Mouse (Mus musculus): ENCODE data around the gene Gramd1b. TPM values are rescaled to one million over a fixed set of nuclear protein-coding genes. Genes with fewer than 3 reads are reported as not detected.

Gramd1b gene
- polyA plus RNA-seq, 1 experiment from 2014 or later, result 4.9 TPM

DNA sequence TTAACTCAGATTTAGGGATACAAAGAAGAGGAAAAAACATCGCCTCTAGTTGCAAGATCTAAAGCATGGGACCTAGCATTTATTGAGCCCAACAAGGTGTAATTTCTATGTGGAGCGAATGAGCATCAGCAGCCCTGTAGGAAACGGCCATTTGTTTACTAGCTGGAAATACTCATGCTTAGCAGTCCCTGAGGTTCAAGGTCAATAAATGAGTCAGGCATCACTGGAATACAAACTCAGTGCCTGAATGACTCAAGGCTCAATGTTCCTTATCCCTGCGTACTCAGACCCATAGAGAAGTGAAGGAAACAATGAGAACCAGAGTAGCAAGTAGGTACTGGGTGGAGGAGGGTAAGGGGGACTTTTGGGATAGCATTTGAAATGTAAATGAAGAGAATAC lies 25.2 kb upstream of the Gramd1b start:
- H3K4me3 ChIP-seq (ENCODE audit: low read length), result no peak overlapping the region
- ATAC-seq, result no peak
- WGBS, result 70% methylated on average over 4 of the region's 4 CpGs

DNA sequence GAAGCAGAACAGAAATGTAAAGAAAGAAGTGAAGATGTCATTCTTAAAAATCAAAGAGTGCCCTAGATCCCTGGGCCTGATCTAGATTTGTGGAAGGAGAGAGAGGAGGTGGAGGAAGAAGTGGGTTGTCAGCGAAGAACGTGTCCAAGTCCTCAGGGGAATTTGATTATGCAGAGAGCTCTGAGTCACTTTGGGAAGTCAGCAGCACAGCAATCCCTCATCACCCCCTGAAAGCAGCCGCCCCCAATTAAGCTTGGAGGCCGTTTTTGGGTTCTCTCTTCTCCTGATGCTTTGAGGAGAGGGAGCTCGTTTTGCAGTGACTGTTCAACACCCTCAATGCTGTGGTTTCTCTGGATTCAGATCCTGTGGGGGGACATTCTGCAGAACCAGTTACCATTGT lies 24.1 kb upstream of the Gramd1b start:
- H3K4me1 ChIP-seq (ENCODE audit: control insufficient read depth, insufficient read depth, low read length), result no peaks in the 10 kb centered on the region
- H3K27ac ChIP-seq (ENCODE audit: low read length), result no peak overlapping the region
- no peak overlapping the region for H3K4me3 ChIP-seq (ENCODE audit: low read length)
- H3K9ac ChIP-seq (ENCODE audit: low read depth, low read length), result no peak overlapping the region
- no peaks in the 10 kb centered on the region for H3K9me3 ChIP-seq (ENCODE audit: control insufficient read depth, low read length)
- H3K27me3 ChIP-seq (replicated peaks; ENCODE audit: control insufficient read depth, insufficient read depth, low read length), result no peaks in the 10 kb centered on the region
- no peak for ATAC-seq
- no peak overlapping the region for H3K4me2 ChIP-seq (ENCODE audit: low read depth, low read length)
- no peaks in the 10 kb centered on the region for H3K36me3 ChIP-seq (ENCODE audit: control insufficient read depth, insufficient read depth, low read length)
- 61% methylated on average over 5 of the region's 5 CpGs for WGBS

More for the DNA sequence above, 25.2 kb upstream of the Gramd1b start:
- Histone ChIP-seq H3K4me1 (ENCODE audit: control insufficient read depth, insufficient read depth, low read length) (no peaks in the 10 kb centered on the region), H3K27ac (ENCODE audit: low read length) (no peak overlapping the region), H3K36me3 (ENCODE audit: control insufficient read depth, insufficient read depth, low read length) (no peaks in the 10 kb centered on the region), H3K4me2 (ENCODE audit: low read depth, low read length) (no peak overlapping the region), H3K9me3 (ENCODE audit: control insufficient read depth, low read length) (no peaks in the 10 kb centered on the region), H3K9ac (ENCODE audit: low read depth, low read length) (no peak overlapping the region), H3K27me3 (replicated peaks; ENCODE audit: control insufficient read depth, insufficient read depth, low read length) (no peaks in the 10 kb centered on the region)

DNA sequence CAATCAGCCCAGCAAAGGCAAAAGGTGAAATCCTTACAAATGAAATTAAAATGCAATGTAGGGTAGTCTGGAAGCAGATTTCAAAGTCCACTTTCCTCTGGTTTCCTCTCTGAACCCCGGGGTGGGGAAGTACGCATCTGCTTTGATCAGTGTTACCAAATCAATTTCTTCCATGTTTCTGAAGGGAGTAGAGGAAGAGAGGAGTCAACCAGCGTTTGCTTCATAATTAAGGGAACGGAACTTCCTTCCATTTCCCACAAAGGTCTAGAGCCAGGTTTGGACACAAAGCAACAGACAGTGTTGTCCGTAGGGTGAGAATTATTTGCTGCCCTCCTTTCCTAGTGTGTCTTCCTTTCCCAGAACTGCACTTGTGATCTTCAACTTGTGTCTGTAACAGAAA lies 16.7 kb upstream of the Gramd1b start:
- no peaks in the 10 kb centered on the region for H3K4me1 ChIP-seq (ENCODE audit: control insufficient read depth, insufficient read depth, low read length)
- no peak for ATAC-seq
- H3K27ac ChIP-seq (ENCODE audit: low read length), result no peak overlapping the region
- no peaks in the 10 kb centered on the region for H3K36me3 ChIP-seq (ENCODE audit: control insufficient read depth, insufficient read depth, low read length)
- no peaks in the 10 kb centered on the region for H3K27me3 ChIP-seq (replicated peaks; ENCODE audit: control insufficient read depth, insufficient read depth, low read length)
- 83% methylated on average over 5 of the region's 5 CpGs for WGBS
- no peak overlapping the region for H3K4me2 ChIP-seq (ENCODE audit: low read depth, low read length)
- no peak overlapping the region for H3K4me3 ChIP-seq (ENCODE audit: low read length)
- H3K9me3 ChIP-seq (ENCODE audit: control insufficient read depth, low read length), result no peaks in the 10 kb centered on the region
- H3K9ac ChIP-seq (ENCODE audit: low read depth, low read length), result no peak overlapping the region

DNA sequence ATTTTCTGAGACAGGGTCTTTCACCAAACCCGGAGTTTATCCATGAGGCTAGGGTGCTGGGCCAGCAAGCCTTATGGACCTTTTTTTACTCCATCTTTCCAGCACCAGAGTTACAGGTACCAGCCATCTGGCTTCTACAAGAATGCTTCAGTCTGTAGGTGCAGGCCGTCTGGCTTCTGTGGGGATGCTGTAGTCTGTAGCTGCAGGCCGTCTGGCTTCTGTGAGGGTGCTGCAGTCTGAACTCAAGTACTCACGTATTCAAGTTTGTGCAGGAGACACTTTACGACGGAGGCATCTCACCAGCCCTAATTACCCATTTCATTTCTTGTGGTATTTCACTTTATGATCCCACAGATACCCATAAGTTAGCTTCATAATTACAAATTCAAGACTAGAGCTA lies 14.0 kb upstream of the Gramd1b start:
- Histone ChIP-seq H3K27ac (ENCODE audit: low read length) (no peak overlapping the region), H3K36me3 (ENCODE audit: control insufficient read depth, insufficient read depth, low read length) (no peaks in the 10 kb centered on the region), H3K4me1 (ENCODE audit: control insufficient read depth, insufficient read depth, low read length) (no peaks in the 10 kb centered on the region), H3K4me2 (ENCODE audit: low read depth, low read length) (no peak overlapping the region), H3K9ac (ENCODE audit: low read depth, low read length) (no peak overlapping the region), H3K9me3 (ENCODE audit: control insufficient read depth, low read length) (no peaks in the 10 kb centered on the region), H3K27me3 (replicated peaks; ENCODE audit: control insufficient read depth, insufficient read depth, low read length) (no peaks in the 10 kb centered on the region), H3K4me3 (ENCODE audit: low read length) (no peak overlapping the region)
- ATAC-seq, result no peak
- WGBS, result 75% methylated on average over 6 of the region's 6 CpGs

DNA sequence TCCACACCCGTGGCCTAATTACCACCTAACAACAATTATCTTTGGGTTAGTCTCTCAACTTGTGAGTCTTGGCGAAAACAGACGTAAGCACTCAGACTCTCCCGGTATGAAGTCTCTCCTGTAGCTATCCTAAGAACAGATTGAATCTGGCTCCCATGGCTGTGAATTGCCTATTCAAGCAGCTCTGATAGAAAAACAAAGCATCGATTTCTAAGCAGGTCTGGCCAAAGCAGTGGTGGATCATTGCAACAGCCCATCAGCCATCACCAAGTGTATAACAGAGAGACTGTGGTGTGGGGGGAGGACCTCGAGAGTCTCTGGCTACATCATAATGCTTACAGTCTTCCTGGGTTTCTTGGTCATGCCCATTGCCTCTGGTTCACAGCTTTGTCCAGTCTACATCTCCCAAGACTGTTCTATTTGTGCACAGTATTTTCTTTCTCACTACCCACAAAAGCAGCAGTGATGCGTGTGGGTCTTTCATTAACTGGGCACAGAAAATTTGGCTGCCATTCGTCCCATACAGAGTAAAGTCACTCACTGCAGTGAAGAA lies 8.5 kb upstream of the Gramd1b start:
- Histone ChIP-seq H3K9me3 (ENCODE audit: control insufficient read depth, low read length) (no peaks in the 10 kb centered on the region), H3K27ac (ENCODE audit: low read length) (no peak overlapping the region), H3K4me3 (ENCODE audit: low read length) (no peak overlapping the region), H3K4me1 (ENCODE audit: control insufficient read depth, insufficient read depth, low read length) (no peaks in the 10 kb centered on the region), H3K36me3 (ENCODE audit: control insufficient read depth, insufficient read depth, low read length) (no peaks in the 10 kb centered on the region), H3K9ac (ENCODE audit: low read depth, low read length) (no peak overlapping the region), H3K4me2 (ENCODE audit: low read depth, low read length) (no peak overlapping the region), H3K27me3 (replicated peaks; ENCODE audit: control insufficient read depth, insufficient read depth, low read length) (no peaks in the 10 kb centered on the region)
- ATAC-seq, result no peak
- 73% methylated on average over 8 of the region's 8 CpGs for WGBS

DNA sequence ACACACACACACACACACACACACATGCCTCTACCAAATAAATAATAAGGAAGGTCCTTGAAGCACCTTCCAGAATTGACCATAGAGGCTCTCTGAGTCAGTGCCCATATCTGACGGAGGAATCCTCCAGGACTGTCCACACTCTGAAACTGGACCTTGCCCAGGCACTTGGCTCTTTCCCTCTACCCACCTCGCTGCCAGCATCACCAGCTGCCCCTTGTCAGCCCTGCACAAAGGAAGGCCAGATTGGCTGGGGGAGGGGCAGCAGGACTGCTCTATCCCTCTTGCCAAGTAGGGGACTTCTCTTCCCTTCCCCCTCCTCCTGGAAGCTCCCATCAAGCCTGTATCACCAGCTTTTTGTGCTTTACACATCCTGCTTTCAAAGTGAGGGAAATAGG lies 6.5 kb upstream of the Gramd1b start:
- ATAC-seq, result no peak
- H3K27me3 ChIP-seq (replicated peaks; ENCODE audit: control insufficient read depth, insufficient read depth, low read length), result no peaks in the 10 kb centered on the region
- no peak overlapping the region for H3K4me3 ChIP-seq (ENCODE audit: low read length)
- no peaks in the 10 kb centered on the region for H3K4me1 ChIP-seq (ENCODE audit: control insufficient read depth, insufficient read depth, low read length)
- H3K9ac ChIP-seq (ENCODE audit: low read depth, low read length), result no peak overlapping the region
- H3K27ac ChIP-seq (ENCODE audit: low read length), result no peak overlapping the region
- no peaks in the 10 kb centered on the region for H3K36me3 ChIP-seq (ENCODE audit: control insufficient read depth, insufficient read depth, low read length)
- H3K4me2 ChIP-seq (ENCODE audit: low read depth, low read length), result no peak overlapping the region
- WGBS, result 35% methylated on average over 2 of the region's 2 CpGs
- no peaks in the 10 kb centered on the region for H3K9me3 ChIP-seq (ENCODE audit: control insufficient read depth, low read length)

DNA sequence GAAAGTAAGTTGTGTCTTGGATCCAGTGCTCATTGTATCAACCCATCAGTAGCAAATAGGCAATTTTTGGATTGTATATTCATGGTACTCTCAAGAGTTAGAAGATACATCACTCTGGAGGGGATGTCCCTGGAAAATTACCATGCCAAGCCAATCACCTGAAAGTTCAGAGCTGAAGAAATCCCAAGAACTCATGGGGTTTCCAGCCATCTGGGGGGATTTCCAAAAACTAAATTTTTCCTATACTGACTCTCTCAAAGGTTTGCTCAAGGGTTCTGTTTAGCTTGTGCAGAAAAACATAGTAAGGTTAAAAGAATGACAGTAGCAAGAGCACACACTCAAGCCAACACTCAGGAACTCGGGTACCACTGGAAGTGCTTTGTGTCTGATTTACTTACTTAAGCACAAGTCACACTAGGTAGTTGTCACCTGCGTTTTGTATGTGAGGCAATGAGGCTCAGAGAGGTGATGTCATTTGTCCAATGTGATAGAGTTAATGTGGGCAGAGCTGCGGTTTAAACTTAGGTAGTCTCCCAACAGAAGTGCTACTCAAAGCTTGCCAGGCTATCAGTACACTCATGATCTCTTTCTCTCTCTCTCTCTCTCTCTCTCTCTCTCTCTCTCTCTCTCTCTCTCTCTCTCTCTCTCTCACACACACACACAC lies 6.0 kb upstream of the Gramd1b start:
- WGBS, result 84% methylated on average over 3 of the region's 3 CpGs

DNA sequence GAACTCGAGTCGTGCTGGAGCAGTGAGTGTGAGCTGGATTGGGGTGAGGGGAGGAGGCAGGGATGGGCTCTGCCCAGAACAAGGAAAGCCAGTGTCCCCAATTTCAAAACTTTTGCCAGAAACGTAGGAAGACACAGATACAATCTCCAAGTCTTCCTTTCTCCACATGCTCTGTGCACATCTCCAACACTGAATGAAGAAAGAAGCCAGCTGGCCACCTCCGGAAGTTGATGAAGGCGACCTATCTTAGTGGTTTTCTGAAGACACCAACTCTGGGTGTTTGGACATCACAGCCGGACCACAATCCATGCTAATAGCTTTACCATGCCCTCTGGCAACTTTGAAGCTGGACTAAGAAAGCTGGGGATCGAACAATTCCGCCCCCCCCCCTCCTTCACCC lies 647 bp downstream of the Gramd1b start:
- peak overlapping the region; percentile 49 for H3K4me3 ChIP-seq (ENCODE audit: low read length)
- no peak overlapping the region for H3K27ac ChIP-seq (ENCODE audit: low read length)
- H3K36me3 ChIP-seq (ENCODE audit: control insufficient read depth, insufficient read depth, low read length), result no peaks in the 10 kb centered on the region
- no peaks in the 10 kb centered on the region for H3K9me3 ChIP-seq (ENCODE audit: control insufficient read depth, low read length)
- WGBS, result 51% methylated on average over 8 of the region's 8 CpGs
- ATAC-seq, result no peak
- H3K27me3 ChIP-seq (replicated peaks; ENCODE audit: control insufficient read depth, insufficient read depth, low read length), result peaks cover 16% of the 10 kb centered on the region
- H3K4me1 ChIP-seq (ENCODE audit: control insufficient read depth, insufficient read depth, low read length), result peaks cover 5% of the 10 kb centered on the region; the same call in 1 of the 2 replicates
- peak overlapping the region; percentile 34; the same call in 1 of the 2 replicates for H3K9ac ChIP-seq (ENCODE audit: low read depth, low read length)
- peak overlapping the region; percentile 80 for H3K4me2 ChIP-seq (ENCODE audit: low read depth, low read length)

More for the DNA sequence above, 6.0 kb upstream of the Gramd1b start:
- Histone ChIP-seq H3K4me3 (ENCODE audit: low read length) (no peak overlapping the region), H3K9ac (ENCODE audit: low read depth, low read length) (no peak overlapping the region), H3K27me3 (replicated peaks; ENCODE audit: control insufficient read depth, insufficient read depth, low read length) (no peaks in the 10 kb centered on the region), H3K4me2 (ENCODE audit: low read depth, low read length) (no peak overlapping the region), H3K27ac (ENCODE audit: low read length) (no peak overlapping the region), H3K36me3 (ENCODE audit: control insufficient read depth, insufficient read depth, low read length) (no peaks in the 10 kb centered on the region), H3K4me1 (ENCODE audit: control insufficient read depth, insufficient read depth, low read length) (no peaks in the 10 kb centered on the region), H3K9me3 (ENCODE audit: control insufficient read depth, low read length) (no peaks in the 10 kb centered on the region)
- ATAC-seq, result no peak

DNA sequence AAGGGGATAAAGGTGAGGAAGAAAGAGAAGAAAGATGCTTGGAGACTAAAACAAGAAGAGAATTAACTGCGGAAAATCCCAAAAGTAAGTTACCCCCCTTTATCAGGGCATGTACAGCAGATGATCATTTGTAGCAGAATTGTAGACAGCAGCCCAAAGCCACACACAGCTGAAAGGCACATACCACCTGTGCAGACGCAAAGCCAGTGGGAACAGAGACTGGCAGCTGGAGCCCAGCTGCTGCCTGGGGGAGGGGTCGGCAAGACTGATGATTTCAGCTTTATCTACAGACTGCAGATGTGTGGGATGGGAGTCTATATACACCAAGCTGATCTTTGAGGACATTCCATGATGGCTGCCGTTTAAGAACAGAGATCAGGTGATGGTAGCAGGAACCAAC lies 2.5 kb downstream of the Gramd1b start:
- Histone ChIP-seq H3K36me3 (ENCODE audit: control insufficient read depth, insufficient read depth, low read length) (no peaks in the 10 kb centered on the region), H3K4me1 (ENCODE audit: control insufficient read depth, insufficient read depth, low read length) (peaks cover 5% of the 10 kb centered on the region; the same call in 1 of the 2 replicates), H3K9me3 (ENCODE audit: control insufficient read depth, low read length) (no peaks in the 10 kb centered on the region), H3K4me3 (ENCODE audit: low read length) (no peak overlapping the region), H3K4me2 (ENCODE audit: low read depth, low read length) (no peak overlapping the region), H3K27ac (ENCODE audit: low read length) (no peak overlapping the region), H3K27me3 (replicated peaks; ENCODE audit: control insufficient read depth, insufficient read depth, low read length) (peaks cover 16% of the 10 kb centered on the region), H3K9ac (ENCODE audit: low read depth, low read length) (no peak overlapping the region)
- 66% methylated on average over 4 of the region's 4 CpGs for WGBS
- ATAC-seq, result no peak

DNA sequence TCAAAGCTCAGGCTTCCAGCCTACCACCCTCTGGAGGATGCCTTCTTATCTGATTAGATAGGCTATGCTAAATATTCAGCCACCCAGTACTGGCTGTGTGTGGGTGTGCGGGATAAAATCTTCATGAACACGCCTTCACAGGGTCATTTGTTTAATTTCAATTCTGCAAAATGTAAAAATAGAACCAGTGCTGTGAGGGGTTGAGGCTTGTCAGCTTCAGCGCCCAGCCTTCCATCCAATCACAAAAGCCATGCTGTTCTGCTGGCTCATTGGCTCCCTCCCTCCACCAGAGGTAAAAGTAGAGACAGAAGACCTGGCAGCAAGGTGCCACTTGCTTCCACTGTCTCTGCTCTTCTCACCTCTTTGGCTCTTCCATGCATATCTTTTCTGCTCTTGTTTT lies 4.3 kb downstream of the Gramd1b start:
- 49% methylated on average over 3 of the region's 3 CpGs for WGBS
- peaks cover 16% of the 10 kb centered on the region for H3K27me3 ChIP-seq (replicated peaks; ENCODE audit: control insufficient read depth, insufficient read depth, low read length)

More for the DNA sequence above, 4.3 kb downstream of the Gramd1b start:
- no peak for ATAC-seq
- peaks cover 5% of the 10 kb centered on the region; the same call in 1 of the 2 replicates for H3K4me1 ChIP-seq (ENCODE audit: control insufficient read depth, insufficient read depth, low read length)
- H3K9ac ChIP-seq (ENCODE audit: low read depth, low read length), result no peak overlapping the region
- no peaks in the 10 kb centered on the region for H3K36me3 ChIP-seq (ENCODE audit: control insufficient read depth, insufficient read depth, low read length)
- no peaks in the 10 kb centered on the region for H3K9me3 ChIP-seq (ENCODE audit: control insufficient read depth, low read length)
- no peak overlapping the region for H3K4me2 ChIP-seq (ENCODE audit: low read depth, low read length)
- no peak overlapping the region for H3K27ac ChIP-seq (ENCODE audit: low read length)
- H3K4me3 ChIP-seq (ENCODE audit: low read length), result no peak overlapping the region
